Mouse (Mus musculus) thymus, adult 2 months (tissue): Measurements from ENCODE around the gene Atp8b4. TPM values are rescaled to one million over a fixed set of nuclear protein-coding genes. Genes with fewer than 3 reads are reported as not detected.

Experiments used
- DNase-seq: peaks from one replicate; pipeline ENCODE4 v3.0.0; 2021
- H3K27ac ChIP-seq: fragments of 200-500 bp; 2 replicates; pipeline ENCODE4 v1.5.1; 2012; ENCODE audit warnings: low read length, control low read depth; ENCODE audit not compliant: control insufficient read depth, insufficient read depth
- H3K27me3 ChIP-seq: fragments of 200-500 bp; 2 replicates; pipeline ENCODE4 v1.6.1; 2012; ENCODE audit warnings: mild to moderate bottlenecking, low read length, moderate library complexity, mixed read lengths; ENCODE audit not compliant: control insufficient read depth, insufficient read depth
- H3K36me3 ChIP-seq: fragments of 200-500 bp; 2 replicates; pipeline ENCODE4 v1.6.1; 2012; ENCODE audit warnings: mild to moderate bottlenecking, low read length, moderate library complexity; ENCODE audit not compliant: control insufficient read depth, insufficient read depth
- H3K4me1 ChIP-seq: fragments of 200-500 bp; replicated peaks from 2 replicates; pipeline ENCODE4 v1.6.1; 2012; ENCODE audit warnings: low read length; ENCODE audit not compliant: control insufficient read depth, insufficient read depth
- H3K4me3 ChIP-seq: fragments of 200-500 bp; 2 replicates; pipeline ENCODE4 v1.5.1; 2012; ENCODE audit warnings: mild to moderate bottlenecking, low read length, control low read depth, moderate library complexity; ENCODE audit not compliant: control insufficient read depth, insufficient read depth
- CTCF ChIP-seq: fragments of 200-500 bp; IDR thresholded peaks from 2 replicates; pipeline ENCODE4 v1.5.1; 2012; ENCODE audit warnings: mild to moderate bottlenecking, control low read depth, low read length, moderate library complexity, borderline replicate concordance; ENCODE audit not compliant: control insufficient read depth, poor library complexity, insufficient read depth; ENCODE audit errors: extremely low read depth
- POLR2A ChIP-seq: fragments of 200-500 bp; IDR thresholded peaks from 2 replicates; pipeline ENCODE4 v1.6.1; 2012; ENCODE audit warnings: mild to moderate bottlenecking, low read length, control low read depth, moderate library complexity; ENCODE audit not compliant: control insufficient read depth, poor library complexity, insufficient read depth; ENCODE audit errors: extremely low read depth
- WGBS: fragments of 180-500 bp; shearing (Covaris S2); methylation state at CpG from one replicate; pipeline ENCODE4 v1.1.7; 2018; 5-methylcytosine and 5-hydroxymethylcytosine counted together
- polyA plus RNA-seq: library from polyadenylated mRNA; depleted of rRNA; stranded (reverse); fragments of >200 nt; gene quantifications from 2 replicates; pipeline ENCODE4 v1.2.3, GENCODE M21; 2012; rRNA removed

Atp8b4 gene
- polyA plus RNA-seq, 1 experiment = 4.7 TPM

- no peaks in the 10 kb centered on the region for H3K4me1 ChIP-seq
- no peak for DNase-seq
- TF ChIP-seq POLR2A = no peak
- no peak for TF ChIP-seq CTCF
- H3K36me3 ChIP-seq = no peaks in the 10 kb centered on the region
- no peak overlapping the region for H3K27ac ChIP-seq
- H3K4me3 ChIP-seq = no peak overlapping the region
- H3K27me3 ChIP-seq = no peaks in the 10 kb centered on the region
- 91% methylated on average over 7 of the region's 7 CpGs for WGBS
Observed at GRCm38 (mm10) chr2:126286420-126286819, 214.1 kb downstream of the Atp8b4 start.

GRCm38 (mm10) chr2:126284071-126284470, 216.4 kb downstream of the Atp8b4 start:
- no peak for DNase-seq
- Histone ChIP-seq H3K36me3 (no peaks in the 10 kb centered on the region), H3K27ac (no peak overlapping the region), H3K27me3 (no peaks in the 10 kb centered on the region), H3K4me3 (no peak overlapping the region), H3K4me1 (no peaks in the 10 kb centered on the region)
- TF ChIP-seq CTCF = no peak
- no peak for TF ChIP-seq POLR2A
- 91% methylated on average over 6 of the region's 6 CpGs for WGBS

GRCm38 (mm10) chr2:126283086-126283485, 217.4 kb downstream of the Atp8b4 start:
- TF ChIP-seq POLR2A (no peak), CTCF (no peak)
- H3K36me3 ChIP-seq = no peaks in the 10 kb centered on the region
- DNase-seq = no peak
- H3K27me3 ChIP-seq = no peaks in the 10 kb centered on the region
- WGBS = 85% methylated on average over 3 of the region's 3 CpGs
- no peak overlapping the region for H3K4me3 ChIP-seq
- no peaks in the 10 kb centered on the region for H3K4me1 ChIP-seq
- no peak overlapping the region for H3K27ac ChIP-seq

GRCm38 (mm10) chr2:126275511-126275910, 225.0 kb downstream of the Atp8b4 start:
- no peaks in the 10 kb centered on the region for H3K27me3 ChIP-seq
- DNase-seq = no peak
- no peaks in the 10 kb centered on the region for H3K36me3 ChIP-seq
- 77% methylated on average over 3 of the region's 3 CpGs for WGBS
- H3K4me1 ChIP-seq = no peaks in the 10 kb centered on the region
- no peak overlapping the region for H3K4me3 ChIP-seq
- H3K27ac ChIP-seq = no peak overlapping the region
- no peak for TF ChIP-seq POLR2A
- no peak for TF ChIP-seq CTCF

GRCm38 (mm10) chr2:126274826-126275405, 225.6 kb downstream of the Atp8b4 start:
- Histone ChIP-seq H3K27ac (no peak overlapping the region), H3K36me3 (no peaks in the 10 kb centered on the region), H3K4me3 (no peak overlapping the region), H3K4me1 (no peaks in the 10 kb centered on the region), H3K27me3 (no peaks in the 10 kb centered on the region)
- TF ChIP-seq POLR2A (no peak), CTCF (no peak)
- WGBS = 87% methylated on average over 3 of the region's 3 CpGs
- no peak for DNase-seq

DNA sequence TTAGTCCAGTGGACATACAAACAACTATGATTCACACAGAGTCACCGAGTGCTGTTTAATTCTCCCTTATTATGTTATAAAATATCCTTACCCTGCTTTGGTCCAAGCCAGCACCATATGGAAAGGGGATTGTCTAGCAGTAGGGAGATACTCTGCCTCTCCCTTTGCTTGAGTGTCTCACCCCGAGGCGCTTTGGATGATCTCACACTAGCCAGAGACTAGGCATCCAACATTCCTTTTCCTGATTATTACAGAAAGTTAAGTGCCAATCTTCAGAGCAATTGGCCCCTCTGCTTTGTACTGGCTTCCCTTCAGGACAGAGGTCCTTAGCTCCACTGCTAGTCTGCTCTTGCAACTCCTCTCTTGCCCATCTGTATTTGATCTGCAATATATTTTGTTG, 226.2 kb downstream of the Atp8b4 start:
- no peaks in the 10 kb centered on the region for H3K4me1 ChIP-seq

More for the DNA sequence above, 226.2 kb downstream of the Atp8b4 start:
- no peak for TF ChIP-seq CTCF
- no peak for TF ChIP-seq POLR2A
- Histone ChIP-seq H3K27me3 (no peaks in the 10 kb centered on the region), H3K4me3 (no peak overlapping the region), H3K36me3 (no peaks in the 10 kb centered on the region), H3K27ac (no peak overlapping the region)
- no peak for DNase-seq
- 93% methylated on average over 3 of the region's 3 CpGs for WGBS

Other genes starting within 250 kb of the Atp8b4 start
- 2.4 and 5.2 TPM in 2 replicates for gene Slc27a2, start 51.7 kb upstream of the Atp8b4 start, polyA plus RNA-seq
- 18.1 and 19.1 TPM in 2 replicates for gene Hdc, start 118.6 kb upstream of the Atp8b4 start, polyA plus RNA-seq
- 26.2 and 32.1 TPM in 2 replicates for gene Gabpb1, start 175.7 kb upstream of the Atp8b4 start, polyA plus RNA-seq
- gene Usp8, start 206.7 kb upstream of the Atp8b4 start, polyA plus RNA-seq = 15.0 and 16.2 TPM in 2 replicates